Mouse (Mus musculus) ES-Bruce4 (cell line): ENCODE results near the gene Ptges2. TPM values are rescaled to one million over a fixed set of nuclear protein-coding genes. Genes with fewer than 3 reads are reported as not detected.

Experiments used
- H3K27ac ChIP-seq: 2 replicates; pipeline ENCODE4 v1.5.1; 2012; ENCODE audit warnings: low read length, inconsistent platforms; ENCODE audit not compliant: insufficient read depth
- H3K27me3 ChIP-seq: 2 replicates; pipeline ENCODE4 v1.6.1; 2012; ENCODE audit warnings: mild to moderate bottlenecking, low read length, inconsistent platforms; ENCODE audit not compliant: control insufficient read depth, poor library complexity, insufficient read depth, severe bottlenecking
- H3K36me3 ChIP-seq: 2 replicates; pipeline ENCODE4 v1.6.1; 2012; ENCODE audit warnings: inconsistent platforms, mild to moderate bottlenecking, low read length, moderate library complexity; ENCODE audit not compliant: control insufficient read depth, poor library complexity, insufficient read depth, severe bottlenecking
- H3K4me1 ChIP-seq: one replicate; pipeline ENCODE4 v1.8.1; 2011; ENCODE audit warnings: low read length; ENCODE audit not compliant: control insufficient read depth, insufficient read depth
- H3K4me3 ChIP-seq: 2 replicates; pipeline ENCODE4 v1.5.1; 2011; ENCODE audit warnings: low read depth, mild to moderate bottlenecking, low read length
- H3K9ac ChIP-seq: 2 replicates; pipeline ENCODE4 v1.6.1; 2012; ENCODE audit warnings: low read depth, mild to moderate bottlenecking, inconsistent platforms; ENCODE audit not compliant: poor library complexity, severe bottlenecking
- H3K9me3 ChIP-seq: replicated peaks from 2 replicates; pipeline ENCODE4 v1.6.1; 2012; ENCODE audit warnings: mild to moderate bottlenecking, low read length, inconsistent platforms; ENCODE audit not compliant: control insufficient read depth, poor library complexity, insufficient read depth, severe bottlenecking
- CTCF ChIP-seq: IDR thresholded peaks from one replicate; pipeline ENCODE4 v1.8.1; 2011; ENCODE audit warnings: low read depth, low read length
- EP300 ChIP-seq: IDR thresholded peaks from 2 replicates; pipeline ENCODE4 v1.6.1; 2011; ENCODE audit warnings: low read depth, low read length; ENCODE audit not compliant: insufficient read depth
- POLR2A ChIP-seq: IDR thresholded peaks from one replicate; pipeline ENCODE4 v1.8.1; 2011; ENCODE audit warnings: low read length; ENCODE audit not compliant: insufficient read depth
- polyA plus RNA-seq: library from polyadenylated mRNA; stranded (reverse); fragments of >200 nt; gene quantifications from 2 replicates; pipeline ENCODE4 v1.2.4, GENCODE M21; 2011; ENCODE audit warnings: low read depth; ENCODE audit not compliant: missing spikeins, insufficient read depth, insufficient read length

Gene Ptges2
- polyA plus RNA-seq, 1 experiment: 22.2 TPM

DNA sequence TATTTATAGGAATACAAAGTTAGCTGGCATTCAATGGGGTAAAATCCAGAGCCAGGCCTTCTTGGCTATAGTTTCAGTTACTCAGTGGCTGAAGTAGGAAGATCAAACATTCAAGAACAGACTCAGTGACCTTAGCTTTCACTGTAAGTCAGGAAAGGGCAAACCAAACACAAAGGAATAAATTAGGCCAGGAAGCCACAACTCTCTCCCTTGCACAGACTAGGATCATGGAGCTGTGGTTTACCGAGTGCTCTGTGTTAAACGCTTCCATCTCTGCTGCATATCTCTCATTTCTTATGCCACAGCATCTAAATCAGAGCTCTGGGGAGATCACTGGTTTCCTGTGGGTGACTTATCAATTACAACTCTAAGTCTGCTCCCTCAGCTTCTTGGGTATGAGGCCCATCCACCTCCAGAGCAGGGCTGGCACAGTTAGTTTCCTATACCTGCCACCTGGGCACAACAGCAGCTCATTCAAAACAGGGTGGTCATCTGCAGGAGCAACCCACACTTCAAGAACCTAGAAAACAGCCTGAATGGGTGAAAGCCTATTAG, 42.0 kb downstream of the Ptges2 start:
- TF ChIP-seq CTCF: no peak
- no peak for TF ChIP-seq EP300
- TF ChIP-seq POLR2A: no peak
- H3K36me3 ChIP-seq: no peaks in the 10 kb centered on the region
- no peak overlapping the region for H3K9ac ChIP-seq
- H3K4me1 ChIP-seq: no peaks in the 10 kb centered on the region
- no peaks in the 10 kb centered on the region for H3K27me3 ChIP-seq
- no peak overlapping the region for H3K27ac ChIP-seq
- no peaks in the 10 kb centered on the region for H3K9me3 ChIP-seq
- no peak overlapping the region for H3K4me3 ChIP-seq

DNA sequence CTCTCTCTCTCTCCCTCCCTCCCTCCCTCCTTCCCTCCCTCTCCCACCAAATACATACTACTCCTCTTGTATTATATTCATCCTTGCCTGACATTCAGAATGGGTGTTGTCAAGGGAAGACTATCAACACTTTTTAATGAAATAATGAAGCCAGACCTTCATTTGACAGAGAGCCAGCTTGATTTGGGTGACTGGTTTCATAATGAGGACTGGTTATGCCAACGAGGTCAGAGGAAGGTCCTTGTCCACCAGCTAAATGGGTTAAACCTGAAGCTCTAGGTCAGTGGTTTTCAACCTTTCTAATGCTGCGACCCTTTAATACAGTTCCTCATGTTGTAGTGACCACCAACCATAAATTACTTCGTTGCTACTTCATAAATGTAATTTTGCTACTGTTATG, 43.0 kb downstream of the Ptges2 start:
- Histone ChIP-seq H3K9me3 (no peaks in the 10 kb centered on the region), H3K27me3 (no peaks in the 10 kb centered on the region), H3K36me3 (no peaks in the 10 kb centered on the region), H3K27ac (no peak overlapping the region), H3K4me3 (no peak overlapping the region), H3K4me1 (no peaks in the 10 kb centered on the region), H3K9ac (no peak overlapping the region)
- TF ChIP-seq POLR2A (no peak), EP300 (no peak), CTCF (no peak)

DNA sequence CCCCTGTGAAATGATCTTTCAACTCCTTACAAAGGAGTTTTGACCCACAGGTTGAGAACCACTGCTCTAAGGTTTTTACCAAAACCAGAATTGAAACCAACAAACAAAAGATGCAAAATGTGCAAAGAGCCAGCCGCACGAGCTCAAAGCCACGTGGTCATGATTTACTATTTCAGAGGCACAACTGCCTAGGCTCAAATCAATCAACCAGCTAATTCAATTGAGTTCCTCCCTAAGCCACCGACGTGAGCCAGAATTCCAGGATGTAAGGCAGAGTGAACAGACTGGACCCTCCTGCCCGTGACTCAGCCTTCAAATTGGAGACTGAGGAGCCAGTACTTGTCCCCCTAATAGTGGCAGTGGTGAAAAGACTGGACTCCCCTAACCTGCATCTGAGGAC, 43.5 kb downstream of the Ptges2 start:
- H3K27me3 ChIP-seq: no peaks in the 10 kb centered on the region
- H3K36me3 ChIP-seq: no peaks in the 10 kb centered on the region
- H3K9me3 ChIP-seq: no peaks in the 10 kb centered on the region
- no peak overlapping the region for H3K27ac ChIP-seq
- H3K4me3 ChIP-seq: no peak overlapping the region
- TF ChIP-seq CTCF: no peak
- TF ChIP-seq POLR2A: no peak
- no peak for TF ChIP-seq EP300
- no peak overlapping the region for H3K9ac ChIP-seq
- H3K4me1 ChIP-seq: no peaks in the 10 kb centered on the region

DNA sequence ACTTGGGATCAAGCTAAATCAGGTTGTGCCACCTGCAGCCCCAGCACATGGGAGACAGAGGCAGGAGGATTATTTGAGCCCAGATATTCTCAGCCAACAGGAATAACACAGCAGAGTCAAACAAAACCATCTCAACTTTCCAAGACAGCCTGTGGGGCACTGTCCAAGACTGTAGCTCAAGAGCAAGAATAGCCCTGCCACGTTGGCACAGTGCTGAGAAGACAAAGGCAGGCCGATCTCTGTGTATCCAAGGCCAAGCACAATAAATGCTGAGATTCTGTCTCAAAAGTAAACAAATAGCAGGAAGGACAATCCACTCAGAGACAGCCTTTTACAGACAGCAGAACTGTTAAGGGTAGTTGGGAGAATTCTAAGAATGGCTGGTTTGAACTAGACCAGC, 44.5 kb downstream of the Ptges2 start:
- H3K27ac ChIP-seq: no peak overlapping the region
- no peaks in the 10 kb centered on the region for H3K4me1 ChIP-seq
- H3K36me3 ChIP-seq: no peaks in the 10 kb centered on the region

DNA sequence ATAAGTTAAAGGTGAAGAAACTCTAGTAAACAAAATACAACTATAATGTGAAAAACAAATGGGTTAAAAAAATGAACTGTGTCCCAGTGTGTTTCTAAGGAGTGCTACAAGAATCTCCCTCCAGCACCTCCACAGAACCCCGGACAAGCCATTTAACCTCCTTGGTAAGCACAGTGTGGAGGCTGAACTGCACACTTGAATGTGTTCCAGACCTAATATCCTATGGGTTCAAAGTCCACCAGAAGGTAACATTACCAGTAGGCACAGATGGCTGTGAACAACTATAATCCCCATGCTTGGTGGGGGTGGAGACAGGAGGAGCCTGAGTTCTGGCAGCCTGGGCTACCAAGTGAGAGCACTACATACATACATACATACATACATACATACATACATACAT, 44.9 kb downstream of the Ptges2 start:
- no peak for TF ChIP-seq CTCF
- no peaks in the 10 kb centered on the region for H3K4me1 ChIP-seq
- no peaks in the 10 kb centered on the region for H3K36me3 ChIP-seq
- no peak overlapping the region for H3K4me3 ChIP-seq
- no peak overlapping the region for H3K27ac ChIP-seq
- H3K9me3 ChIP-seq: no peaks in the 10 kb centered on the region
- H3K9ac ChIP-seq: no peak overlapping the region
- H3K27me3 ChIP-seq: no peaks in the 10 kb centered on the region

More for the DNA sequence above, 44.5 kb downstream of the Ptges2 start:
- Histone ChIP-seq H3K9me3 (no peaks in the 10 kb centered on the region), H3K27me3 (no peaks in the 10 kb centered on the region), H3K9ac (no peak overlapping the region), H3K4me3 (no peak overlapping the region)
- TF ChIP-seq EP300 (no peak), POLR2A (no peak), CTCF (no peak)

DNA sequence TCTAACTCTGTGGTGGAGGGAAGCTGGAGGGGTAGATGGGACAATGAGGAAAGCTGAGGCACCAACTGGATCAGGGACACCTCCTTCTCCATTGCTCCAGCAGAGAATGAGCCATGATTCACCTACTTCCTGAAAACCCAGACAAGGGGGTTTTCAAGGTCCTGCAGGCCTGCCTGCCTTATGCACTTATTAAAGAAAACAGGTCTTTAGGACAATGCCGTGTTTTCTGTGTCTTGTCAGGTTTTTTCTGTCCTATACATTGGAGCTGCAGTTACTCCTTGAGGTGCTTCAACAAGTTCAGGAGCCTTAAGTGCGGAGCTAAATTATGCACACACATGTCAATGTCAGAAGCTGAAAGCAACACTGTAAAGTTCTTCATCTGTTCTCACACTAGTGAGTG, 45.9 kb downstream of the Ptges2 start:
- Histone ChIP-seq H3K27me3 (no peaks in the 10 kb centered on the region), H3K4me3 (no peak overlapping the region), H3K36me3 (no peaks in the 10 kb centered on the region), H3K9ac (no peak overlapping the region), H3K9me3 (no peaks in the 10 kb centered on the region), H3K4me1 (no peaks in the 10 kb centered on the region), H3K27ac (no peak overlapping the region)
- TF ChIP-seq EP300: no peak
- no peak for TF ChIP-seq POLR2A
- no peak for TF ChIP-seq CTCF
